Mouse (Mus musculus) 3T3-L1 (cell line): ENCODE data around the gene Zbtb9.

Experiments
- DNase-seq: peaks from one replicate; pipeline ENCODE4 v3.0.0-alpha.2; 2015; ENCODE audit warnings: low read depth, low spot score

The Zbtb9 gene

DNA sequence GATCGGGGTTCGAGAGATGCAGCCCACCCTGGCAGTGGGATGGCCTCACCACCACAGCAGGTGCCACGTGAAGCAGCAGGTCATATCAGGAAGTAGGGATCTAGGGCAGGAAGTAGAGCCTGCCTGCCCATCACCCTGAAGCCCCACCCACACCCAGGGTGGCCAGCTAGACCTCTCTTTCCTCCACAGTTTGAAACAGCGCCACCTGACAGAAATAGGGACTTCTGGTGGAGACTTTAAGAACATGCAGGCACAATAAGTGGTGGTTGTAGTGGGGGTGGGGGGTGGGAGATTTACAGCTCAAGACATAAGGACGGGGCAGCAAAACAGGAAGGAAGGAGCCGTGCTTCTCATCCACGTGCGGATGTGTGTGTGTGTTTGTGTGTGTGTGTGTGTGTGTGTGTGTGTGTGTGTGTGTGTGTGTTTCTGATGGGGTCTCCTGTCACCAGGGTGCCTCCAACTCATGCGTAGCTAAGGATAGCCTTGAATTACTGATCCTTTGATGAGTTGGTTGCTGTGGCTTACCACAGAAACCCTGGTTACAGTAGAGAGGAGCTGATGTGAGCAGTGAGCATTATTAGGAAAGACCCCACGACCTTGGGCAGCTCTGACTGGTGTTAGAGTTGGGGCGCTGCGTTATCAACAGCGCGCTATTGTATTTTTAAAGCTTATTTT lies 39.2 kb downstream of the Zbtb9 start:
- DNase-seq = no peak

GRCm38 (mm10) chr17:27012909-27013308 lies 39.9 kb downstream of the Zbtb9 start:
- peak; percentile 34 for DNase-seq

DNA sequence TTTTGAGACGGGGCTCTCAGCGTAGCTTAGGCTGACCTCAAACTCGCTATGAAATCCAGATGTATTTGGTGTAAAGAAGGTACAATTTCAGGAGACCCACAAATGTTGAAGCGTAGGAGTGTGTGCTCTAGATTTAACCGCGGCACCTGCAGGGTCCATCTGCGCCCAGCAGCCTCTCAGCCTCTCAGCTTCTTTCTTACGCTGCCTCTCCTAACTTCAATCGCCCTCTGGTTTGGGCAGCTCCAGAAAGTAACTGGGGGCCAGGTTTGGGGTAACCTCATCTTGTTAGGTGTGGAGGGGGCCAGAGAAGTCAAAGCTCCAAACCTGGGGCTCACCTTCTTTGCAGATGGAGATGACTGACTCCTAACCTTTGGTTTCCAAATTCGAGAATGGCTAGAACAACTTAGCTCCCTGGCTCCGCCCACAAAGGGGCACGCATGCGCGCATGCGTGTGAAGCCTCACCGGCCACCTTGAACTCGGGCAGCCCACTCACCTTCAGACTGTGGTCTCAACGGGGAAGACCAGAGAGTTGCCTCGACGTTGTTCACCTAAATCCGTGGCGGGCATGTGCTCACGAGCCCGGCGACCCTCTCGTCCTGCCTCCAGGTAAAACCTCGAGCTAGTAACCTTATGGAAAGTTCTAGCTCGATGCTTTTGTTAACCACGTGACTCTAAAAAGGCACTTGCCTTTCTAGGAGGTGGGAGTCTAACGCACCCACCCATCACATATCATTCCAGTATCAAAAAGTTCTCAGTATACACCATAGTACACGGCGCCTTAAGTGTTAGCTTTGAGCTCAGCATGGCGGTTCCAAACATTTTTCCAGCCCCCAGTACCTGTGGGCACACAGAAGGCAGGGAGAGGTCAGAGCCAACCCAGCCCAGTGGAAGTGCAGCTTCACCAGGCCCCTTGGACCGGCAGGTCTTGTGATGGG lies 44.9 kb downstream of the Zbtb9 start:
- DNase-seq = peak; percentile 62

GRCm38 (mm10) chr17:27018555-27019196 lies 45.7 kb downstream of the Zbtb9 start:
- no peak for DNase-seq

DNA sequence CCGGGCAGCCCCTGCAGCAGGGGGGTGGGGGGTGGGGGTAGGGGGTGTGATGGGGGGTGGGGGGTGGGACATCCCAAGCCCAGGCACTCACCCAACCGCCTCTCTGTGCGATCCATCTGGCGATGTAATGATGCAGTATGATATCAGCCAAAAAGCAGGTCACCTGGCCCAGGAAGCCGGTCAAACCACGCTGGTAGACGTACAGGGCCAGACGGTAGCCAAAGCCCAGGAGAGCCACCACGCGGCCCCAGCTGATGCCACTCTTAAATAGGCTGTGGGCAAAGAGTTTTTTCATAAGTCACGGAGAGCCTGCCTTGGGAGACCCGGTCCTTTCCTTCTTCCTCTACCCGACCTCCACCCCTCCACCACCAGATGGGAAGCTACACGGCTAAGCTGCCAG lies 48.1 kb downstream of the Zbtb9 start:
- no peak for DNase-seq

- no peak for DNase-seq
Measured at GRCm38 (mm10) chr17:27021736-27022135, 48.8 kb downstream of the Zbtb9 start.

DNA sequence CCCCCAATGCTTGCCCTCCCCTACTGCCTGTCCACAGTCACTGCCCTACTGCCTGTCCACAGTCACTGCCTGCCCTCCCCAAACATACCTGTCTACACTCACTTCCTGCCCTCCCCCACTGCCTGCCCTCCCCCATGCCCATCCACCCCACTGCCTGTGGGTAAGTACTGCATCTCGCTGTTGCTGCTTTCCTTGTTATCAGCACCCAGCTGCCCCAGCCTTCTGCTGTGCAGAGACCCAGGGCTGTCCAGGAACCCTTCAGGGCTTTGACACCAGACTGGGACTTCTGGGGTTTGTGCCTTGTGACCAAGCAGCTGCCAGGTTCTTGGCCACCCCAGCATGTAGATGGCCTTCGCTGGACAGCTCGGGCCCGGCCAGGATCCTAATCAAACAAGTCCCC lies 50.4 kb downstream of the Zbtb9 start:
- no peak for DNase-seq

- no peak for DNase-seq
Measured at GRCm38 (mm10) chr17:27025326-27025902, 52.4 kb downstream of the Zbtb9 start.

GRCm38 (mm10) chr17:27025951-27026350 lies 53.0 kb downstream of the Zbtb9 start:
- DNase-seq = no peak

GRCm38 (mm10) chr17:27027460-27028283 lies 54.7 kb downstream of the Zbtb9 start:
- peak; percentile 86 for DNase-seq

DNA sequence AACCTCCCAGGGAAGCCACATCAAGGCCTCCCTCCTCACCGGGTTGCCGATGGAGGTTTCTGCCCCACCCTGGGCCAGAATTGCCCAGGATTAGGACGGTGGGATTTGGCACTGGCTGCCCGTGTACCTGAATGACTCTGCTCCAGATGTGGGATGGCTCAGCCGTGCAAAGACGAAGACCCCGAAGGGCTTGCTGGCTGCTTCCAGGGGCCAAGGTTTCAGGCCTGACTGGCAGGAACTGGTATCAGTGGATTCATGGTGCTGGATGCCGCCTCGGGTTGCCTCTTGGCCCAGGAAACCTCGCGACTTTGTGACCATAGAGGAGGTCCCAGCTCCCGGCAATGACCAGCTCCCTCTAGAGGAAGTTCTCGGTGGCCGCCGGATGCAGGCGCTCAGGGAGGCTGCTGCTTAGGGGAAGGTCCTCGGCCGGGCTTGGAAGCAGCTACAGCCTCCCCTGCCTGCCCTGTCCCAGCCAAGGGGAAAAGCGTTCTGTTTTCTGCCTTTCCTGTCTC lies 55.4 kb downstream of the Zbtb9 start:
- DNase-seq = peak; percentile 93

DNA sequence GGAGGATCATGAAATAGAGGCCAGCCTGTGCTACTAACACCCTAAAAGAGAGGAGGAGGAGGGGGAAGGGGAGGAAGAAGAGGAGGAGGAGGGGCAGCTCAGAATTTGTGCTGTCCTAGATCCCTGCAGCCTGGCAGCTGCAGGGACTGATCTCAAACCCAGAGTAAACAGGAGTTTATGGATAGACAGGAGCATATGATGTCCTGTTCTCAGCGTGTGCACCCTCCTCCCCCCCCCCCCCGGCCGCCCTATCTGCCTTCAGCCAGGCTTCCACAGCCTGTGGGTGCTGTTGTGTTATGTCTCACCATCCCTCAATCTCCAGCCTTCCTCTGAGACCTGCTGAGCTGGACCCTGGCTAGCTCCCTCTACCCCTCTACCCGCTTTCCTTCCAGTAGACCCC lies 55.9 kb downstream of the Zbtb9 start, which contains the start of gene Bak1:
TSS of gene Bak1 (minus strand) at position 101 of the 400 bp plus-strand sequence.
- no peak for DNase-seq

DNA sequence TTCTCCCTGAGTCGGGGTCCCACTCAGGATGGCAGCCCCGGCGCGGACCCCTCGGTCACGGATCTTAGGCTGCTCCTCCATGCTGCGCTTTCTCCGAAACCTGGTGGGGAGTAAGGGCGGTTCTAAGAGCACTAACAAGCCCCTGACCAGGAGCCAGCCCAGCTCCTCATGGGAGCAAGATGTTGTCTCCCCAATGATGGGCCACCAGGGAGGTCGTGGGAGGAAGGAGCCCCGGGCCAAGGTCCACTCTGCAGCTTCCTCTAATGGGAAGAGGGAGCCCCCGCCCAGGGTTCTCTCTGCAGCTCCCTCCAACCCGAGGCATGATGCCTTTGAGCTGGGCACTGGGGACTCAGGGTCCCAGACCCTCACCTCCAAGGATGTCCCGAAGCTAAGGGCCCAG lies 56.5 kb downstream of the Zbtb9 start:
- no peak for DNase-seq

GRCm38 (mm10) chr17:27030896-27031295 lies 57.9 kb downstream of the Zbtb9 start:
- DNase-seq = no peak

DNA sequence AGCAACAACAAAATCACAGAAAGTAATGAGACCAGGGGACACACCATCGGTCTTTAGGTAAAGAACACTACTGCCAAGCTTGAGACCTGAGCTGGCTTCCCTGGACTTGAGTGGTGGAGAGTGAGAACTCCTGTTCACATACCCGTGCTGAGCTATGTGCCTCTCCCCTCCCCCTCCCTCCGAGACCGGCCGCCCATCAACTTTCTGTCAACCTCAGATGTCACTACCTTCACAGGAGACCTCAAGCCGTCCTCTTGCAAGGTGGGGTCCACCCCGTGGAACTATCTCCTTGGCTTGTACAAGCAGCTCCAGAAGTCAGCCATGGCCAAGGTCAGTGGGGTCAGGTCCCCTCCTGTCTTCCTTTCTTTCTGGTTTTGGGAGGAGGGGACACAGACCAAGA lies 59.4 kb downstream of the Zbtb9 start:
- DNase-seq = no peak

GRCm38 (mm10) chr17:27032869-27033268 lies 59.9 kb downstream of the Zbtb9 start:
- peak; percentile 91 for DNase-seq

DNA sequence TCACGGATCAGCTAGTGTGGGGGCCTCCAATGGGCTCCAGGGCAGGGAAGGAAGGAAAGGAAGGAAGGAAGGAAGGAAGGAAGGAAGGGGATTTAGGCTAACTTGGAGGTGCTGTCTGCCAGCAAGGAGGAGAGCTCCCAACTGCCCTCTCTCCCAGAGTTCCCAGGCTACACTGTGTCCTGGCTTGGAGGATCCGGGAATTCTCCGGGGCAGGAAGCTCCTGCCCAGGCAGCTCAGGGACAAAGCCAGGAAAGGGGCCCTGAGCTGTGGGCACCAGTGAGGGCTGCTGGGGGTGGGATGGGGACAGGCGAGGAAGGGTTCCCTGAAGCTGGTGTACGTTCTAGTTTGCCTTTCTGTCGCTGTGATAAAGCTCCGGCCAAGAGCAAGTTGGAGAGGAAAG lies 63.5 kb downstream of the Zbtb9 start:
- DNase-seq = no peak

- peak; percentile 99 for DNase-seq
Measured at GRCm38 (mm10) chr17:27038335-27039050, 65.5 kb downstream of the Zbtb9 start.

GRCm38 (mm10) chr17:27039432-27040102 lies 66.6 kb downstream of the Zbtb9 start:
- peak; percentile 86 for DNase-seq
